Mouse (Mus musculus) CD8-positive naive resting alpha-beta T cell, adult 57 days (primary cell): ENCODE results near the gene Armc8. TPM values are rescaled to one million over a fixed set of nuclear protein-coding genes. Genes with fewer than 3 reads are reported as not detected.

Experiments
- total RNA-seq: library from RNA; stranded (reverse); gene quantifications from one replicate; pipeline ENCODE4 v1.2.4, GENCODE M21; 2023

Armc8 gene
- 36.7 TPM for total RNA-seq

DNA sequence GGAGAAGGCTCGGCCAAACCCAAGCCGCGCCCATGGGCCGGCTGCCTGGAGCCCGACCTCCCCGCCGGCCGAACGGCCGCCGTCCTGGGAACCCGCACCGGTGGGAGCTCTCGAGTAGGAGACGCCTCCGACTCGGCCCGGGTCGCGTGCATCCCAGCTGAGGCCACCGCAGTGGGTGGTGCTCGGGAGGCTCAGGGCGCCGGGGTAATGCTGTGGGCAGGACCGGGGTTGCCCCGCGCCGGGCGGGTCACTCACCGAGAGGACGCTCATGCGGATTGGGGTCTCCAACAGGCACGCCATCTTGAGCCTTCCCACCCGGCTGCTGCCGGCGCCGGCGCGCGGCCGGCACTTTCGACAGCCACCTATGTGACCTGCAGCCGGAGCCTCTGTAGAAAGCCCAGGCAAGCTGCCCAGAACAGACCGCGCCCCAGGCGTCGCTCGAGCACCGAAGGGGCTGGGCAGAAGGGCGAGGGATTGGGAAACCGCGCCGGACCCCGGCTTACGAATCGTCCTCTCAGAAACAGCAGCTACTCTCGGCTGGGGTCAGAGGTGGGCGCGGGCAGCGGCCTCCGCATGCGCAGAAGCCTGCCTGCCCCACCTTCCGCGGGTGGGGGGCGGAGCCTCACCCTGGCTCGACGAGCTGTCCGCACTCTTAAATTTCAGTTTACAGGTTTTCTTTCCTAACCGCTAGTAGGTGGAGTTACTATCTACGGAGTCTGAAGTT lies at the start of gene Armc8:
Gene Armc8, minus strand, starts transcription at position 553 of the 724 bp plus-strand sequence.

DNA sequence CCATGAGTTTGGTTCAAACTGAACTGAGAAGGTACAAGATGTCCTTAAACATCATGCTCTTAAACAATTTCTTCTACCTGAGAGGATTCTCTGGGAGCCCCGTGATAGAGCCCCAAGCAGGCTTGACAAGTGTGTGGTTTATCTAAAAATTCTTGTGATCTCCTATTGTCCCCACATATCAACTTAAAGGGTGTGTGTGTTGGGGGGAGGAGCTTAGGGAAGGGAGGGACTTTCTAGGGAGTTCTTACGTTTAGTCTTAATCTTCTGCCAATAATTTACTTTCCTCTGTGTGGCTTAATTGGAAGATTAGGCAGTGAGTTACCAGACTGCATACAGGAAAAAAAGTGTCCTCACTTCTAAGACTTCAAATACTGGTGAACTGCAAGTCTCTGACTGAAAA lies 43.5 kb upstream of the Armc8 start, which contains the start of gene A4gnt:
Gene A4gnt, plus strand, starts transcription at position 301 of the 400 bp plus-strand sequence.

DNA sequence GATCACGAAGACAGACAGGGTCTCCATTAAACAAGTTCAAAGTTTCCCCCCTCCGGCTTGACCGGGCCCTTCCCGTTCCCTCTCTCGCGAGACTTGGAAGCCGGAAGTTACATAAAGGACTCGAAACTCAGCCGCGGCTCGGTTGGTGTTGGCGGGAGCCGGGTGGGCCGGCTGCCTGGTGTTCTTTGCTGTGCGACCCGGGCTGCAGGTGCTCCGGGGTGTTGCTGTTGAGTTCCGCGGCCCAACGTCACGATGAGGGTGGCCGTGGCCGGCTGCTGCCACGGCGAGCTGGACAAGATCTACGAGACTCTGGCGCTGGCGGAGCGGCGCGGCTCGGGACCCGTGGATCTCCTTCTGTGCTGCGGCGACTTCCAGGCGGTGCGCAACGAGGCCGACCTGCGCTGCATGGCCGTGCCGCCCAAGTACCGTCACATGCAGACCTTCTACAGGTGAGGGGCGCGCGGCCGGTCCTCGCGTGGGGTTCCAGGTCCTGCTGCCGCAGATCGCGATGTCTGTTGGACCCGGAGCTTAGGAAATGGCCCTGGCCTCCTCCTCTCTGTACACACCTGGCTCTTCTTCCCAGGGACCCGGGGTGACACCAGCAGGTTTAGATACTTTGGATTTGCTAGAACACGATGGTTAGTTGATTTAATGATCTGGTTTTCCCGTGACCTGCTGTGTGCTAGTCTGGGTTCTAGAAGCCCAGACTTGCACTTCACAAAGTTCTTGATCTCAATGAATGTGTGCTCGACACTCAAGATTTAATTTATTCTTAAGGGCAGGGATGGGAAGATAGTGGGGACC lies 7.2 kb upstream of the Armc8 start, which contains the start of gene Dbr1:
Gene Dbr1, plus strand, starts transcription at position 123 of the 804 bp plus-strand sequence.

DNA sequence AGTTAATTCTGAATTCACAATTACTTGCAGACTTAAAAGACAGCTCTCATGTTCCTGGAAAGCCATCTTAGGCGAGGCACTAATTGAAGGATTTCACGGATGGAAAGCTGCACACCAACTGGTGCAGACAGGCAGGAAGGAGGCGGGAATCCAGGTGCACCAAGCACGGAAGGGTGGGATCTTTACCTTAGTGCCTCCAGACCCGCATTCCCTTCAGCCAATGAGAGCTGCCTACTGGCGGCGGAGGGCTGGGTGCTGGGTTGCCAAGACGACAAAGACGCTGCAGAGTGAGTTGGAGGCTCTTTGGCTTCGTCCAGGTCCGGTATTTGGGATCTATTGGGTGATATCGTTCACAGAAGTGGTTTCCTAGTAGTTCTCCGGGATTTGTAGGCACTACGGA lies 117.5 kb downstream of the Armc8 start, which contains the start of gene Nme9:
Gene Nme9, plus strand, starts transcription at position 315 of the 400 bp plus-strand sequence.

DNA sequence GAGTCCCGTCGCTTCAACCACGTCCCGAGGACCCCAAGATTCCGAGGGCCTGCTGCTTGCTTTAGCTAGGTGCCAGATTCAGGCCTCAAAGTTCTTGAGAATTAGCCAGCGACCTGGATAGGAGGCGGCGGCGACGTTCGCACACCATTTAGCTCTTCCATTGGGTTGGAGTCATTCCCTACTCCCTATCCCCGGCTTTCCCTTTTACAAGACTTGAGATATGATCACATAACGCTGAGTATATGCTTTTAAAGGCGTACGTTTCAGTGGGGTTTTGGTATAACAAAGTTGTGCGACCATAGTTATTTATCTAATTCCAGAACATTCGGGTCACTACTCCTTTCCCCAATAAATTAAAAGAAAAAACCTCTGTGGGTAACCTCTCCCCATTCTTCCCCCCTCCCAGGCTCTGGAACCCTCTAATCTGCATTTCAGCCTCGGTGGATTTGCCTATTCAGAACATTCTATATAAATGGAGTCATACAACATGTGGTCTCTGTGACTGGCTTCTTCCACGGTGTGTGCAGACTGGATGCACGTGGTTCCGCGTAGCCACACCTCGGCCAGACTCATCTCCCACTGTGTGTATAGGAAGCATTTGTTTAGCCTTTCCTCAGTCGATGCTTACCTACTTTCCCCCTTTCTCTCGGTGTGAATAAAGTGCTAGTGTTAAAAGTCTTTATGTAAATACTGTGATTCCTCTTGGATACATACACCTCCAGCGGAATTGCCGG lies 131.5 kb downstream of the Armc8 start, which contains the start of gene Mras:
Gene Mras, minus strand, starts transcription at position 351 of the 734 bp plus-strand sequence.

Other genes with a start within 250 kb of the Armc8 start
- not detected for gene Esyt3, start 210.3 kb downstream of the Armc8 start, total RNA-seq
- not detected for gene Mras, start 131.5 kb downstream of the Armc8 start, total RNA-seq
- gene Nme9, start 117.4 kb downstream of the Armc8 start, total RNA-seq = not detected
- 42.7 TPM for gene Dbr1, start 6.9 kb upstream of the Armc8 start, total RNA-seq
- gene A4gnt, start 43.6 kb upstream of the Armc8 start, total RNA-seq = not detected
- gene Dzip1l, start 60.6 kb upstream of the Armc8 start, total RNA-seq = not detected
- not detected for gene Cldn18, start 148.4 kb upstream of the Armc8 start, total RNA-seq